Mouse (Mus musculus) liver, embryonic 14.5 days (tissue): Measurements from ENCODE around the gene Polr3c. TPM values are rescaled to one million over a fixed set of nuclear protein-coding genes. Genes with fewer than 3 reads are reported as not detected.

Source experiments
- ATAC-seq: fragments of 200-750 bp; cut with Nextera tagmentation; 2 replicates; pipeline ENCODE4 v1.8.0; 2017; ENCODE audit warnings: moderate number of reproducible peaks, mild to moderate bottlenecking, moderate library complexity; ENCODE audit not compliant: insufficient read depth
- DNase-seq, 3 experiments: peaks; one replicate each; pipeline ENCODE4 v3.0.0-alpha.2; 2012 to 2013; ENCODE audit warnings: low read depth in 3 of 3, low spot score in 3 of 3
- H3K27ac ChIP-seq: fragments of 300-500 bp; sonication (generic); 2 replicates; pipeline ENCODE4 v1.5.1; 2014; ENCODE audit warnings: moderate library complexity, mild to moderate bottlenecking, control low read depth, inconsistent platforms
- H3K27me3 ChIP-seq: fragments of 300-500 bp; sonication (generic); 2 replicates; pipeline ENCODE4 v1.6.1; 2014; ENCODE audit warnings: mild to moderate bottlenecking, low read length, moderate library complexity; ENCODE audit not compliant: control insufficient read depth, insufficient read depth
- H3K36me3 ChIP-seq: fragments of 300-500 bp; sonication (generic); replicated peaks from 2 replicates; pipeline ENCODE4 v1.6.1; 2014; ENCODE audit warnings: low read depth; ENCODE audit not compliant: control insufficient read depth, insufficient read depth
- H3K4me1 ChIP-seq, 2 experiments: fragments of 200-500 bp in 1 of 2; fragments of 300-500 bp in 1 of 2; sonication (generic) in 1 of 2; replicated peaks; 2 replicates each; pipeline ENCODE4 v1.6.1; 2012 to 2014; ENCODE audit warnings: antibody characterized with exemption in 1 of 2, inconsistent platforms in 1 of 2, low read length in 1 of 2; ENCODE audit not compliant: control insufficient read depth in 2 of 2, insufficient read depth in 2 of 2
- H3K4me2 ChIP-seq: fragments of 300-500 bp; sonication (generic); 2 replicates; pipeline ENCODE4 v1.6.1; 2014; ENCODE audit warnings: low read depth, mild to moderate bottlenecking, control low read depth, moderate library complexity
- H3K4me3 ChIP-seq, 2 experiments: fragments of 200-500 bp in 1 of 2; fragments of 300-500 bp in 1 of 2; sonication (generic) in 1 of 2; 2 replicates each; pipeline ENCODE4 v1.5.1; 2012 to 2014; ENCODE audit warnings: low read depth in 2 of 2, low read length in 2 of 2, mild to moderate bottlenecking in 2 of 2, control low read depth in 1 of 2, inconsistent platforms in 1 of 2, moderate library complexity in 1 of 2; ENCODE audit not compliant: insufficient read depth in 1 of 2
- H3K9ac ChIP-seq: fragments of 300-500 bp; sonication (generic); replicated peaks from 2 replicates; pipeline ENCODE4 v1.6.1; 2014; ENCODE audit warnings: mild to moderate bottlenecking, control low read depth, moderate library complexity
- H3K9me3 ChIP-seq: fragments of 300-500 bp; sonication (generic); 2 replicates; pipeline ENCODE4 v1.6.1; 2016; ENCODE audit warnings: low read length, mixed read lengths; ENCODE audit not compliant: control insufficient read depth
- CTCF ChIP-seq: IDR thresholded peaks from 2 replicates; pipeline ENCODE4 v1.5.1; 2016; ENCODE audit warnings: antibody characterized with exemption, low read depth, control low read depth
- EP300 ChIP-seq: IDR thresholded peaks from 2 replicates; pipeline ENCODE4 v1.6.1; 2016; ENCODE audit warnings: antibody characterized with exemption, low read depth
- WGBS: fragments of 180-500 bp; shearing (Covaris S2); extraction: QIAGEN DNeasy Blood & Tissue Kit; methylation state at CpG from one replicate; pipeline ENCODE4 v1.1.7; 2014; ENCODE audit not compliant: insufficient replicate concordance; 5-methylcytosine and 5-hydroxymethylcytosine counted together
- polyA plus RNA-seq, 2 experiments: library from polyadenylated mRNA; depleted of rRNA in 1 of 2; stranded (reverse) in 1 of 2; unstranded in 1 of 2; fragments of >200 nt; fragmentation: Nextera tagmentation in 1 of 2; extraction: Ambion mirVana in 1 of 2; gene quantifications; 2 replicates each; pipeline versions ENCODE4 v1.2.1 to v1.2.3; 2012 to 2014

Polr3c gene
- polyA plus RNA-seq, 2 experiments: 14.5 to 21.6 TPM

DNA sequence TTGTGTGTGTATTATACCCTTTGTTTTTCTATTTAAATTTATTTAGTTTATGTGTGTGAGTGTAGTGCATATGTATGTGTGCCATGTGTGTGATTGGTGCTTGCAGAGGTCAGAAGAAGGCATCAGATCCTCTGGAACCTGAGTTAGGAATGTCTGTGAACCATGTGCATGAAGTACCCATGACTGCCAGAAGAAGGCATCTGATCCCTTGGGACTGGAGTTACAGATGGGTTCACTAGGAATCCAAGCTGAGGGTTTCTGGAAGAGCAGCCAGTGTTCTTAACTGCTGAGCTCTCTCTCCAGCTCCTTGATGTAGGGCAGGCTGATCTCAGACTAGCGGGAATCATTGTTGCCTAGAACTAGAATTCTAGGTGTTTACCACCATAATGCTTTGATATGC is 10.6 kb upstream of the Polr3c start:
- Histone ChIP-seq H3K27me3 (no peaks in the 10 kb centered on the region), H3K4me3 (no peak overlapping the region), H3K4me1 (peaks cover 0 to 11% of the 10 kb centered on the region in 2 experiments; a peak in 2 of 4 replicates), H3K9me3 (no peaks in the 10 kb centered on the region), H3K9ac (no peak overlapping the region), H3K4me2 (no peak overlapping the region), H3K36me3 (no peaks in the 10 kb centered on the region), H3K27ac (no peak overlapping the region)
- TF ChIP-seq CTCF (no peak), EP300 (no peak)
- ATAC-seq (no peak), DNase-seq (no peak)
- 75% methylated on average over 1 of the region's 1 CpGs for WGBS

- Histone ChIP-seq H3K4me3 (no peak overlapping the region), H3K36me3 (no peaks in the 10 kb centered on the region), H3K4me2 (no peak overlapping the region), H3K9me3 (no peaks in the 10 kb centered on the region), H3K27ac (no peak overlapping the region), H3K4me1 (peaks cover 0 to 11% of the 10 kb centered on the region in 2 experiments; a peak in 2 of 4 replicates), H3K27me3 (no peaks in the 10 kb centered on the region), H3K9ac (no peak overlapping the region)
- TF ChIP-seq CTCF: no peak
- no peak for TF ChIP-seq EP300
- no peak for DNase-seq
- WGBS: 27% methylated on average over 1 of the region's 1 CpGs
- no peak for ATAC-seq
Observed at GRCm38 (mm10) chr3:96737013-96737740, 9.7 kb upstream of the Polr3c start.

DNA sequence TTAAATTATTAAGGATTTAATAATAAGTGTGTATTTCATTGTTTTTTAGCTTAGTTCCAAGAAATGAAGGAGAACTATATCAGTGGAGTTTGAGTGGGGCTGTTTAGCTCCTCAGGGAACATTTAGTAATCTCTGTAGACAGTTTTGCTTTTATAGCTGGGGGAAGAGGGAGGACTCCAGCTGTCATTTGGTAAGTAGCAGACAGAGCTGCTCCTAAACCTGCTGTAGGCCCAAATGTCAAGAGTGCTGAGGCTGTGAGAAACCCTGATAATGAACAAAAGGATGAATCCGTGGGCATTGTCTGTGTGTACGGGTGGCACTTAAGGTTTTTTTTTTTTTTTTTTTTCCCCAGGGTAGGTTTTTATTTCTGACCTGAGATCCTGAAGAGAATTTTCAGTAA is 7.8 kb upstream of the Polr3c start:
- Histone ChIP-seq H3K9ac (no peak overlapping the region), H3K4me1 (peaks cover 0 to 11% of the 10 kb centered on the region in 2 experiments; a peak in 3 of 4 replicates), H3K4me3 (no peak overlapping the region), H3K4me2 (no peak overlapping the region), H3K36me3 (no peaks in the 10 kb centered on the region), H3K27ac (no peak overlapping the region), H3K27me3 (no peaks in the 10 kb centered on the region), H3K9me3 (no peaks in the 10 kb centered on the region)
- DNase-seq (no peak), ATAC-seq (no peak)
- TF ChIP-seq EP300 (no peak), CTCF (no peak)
- WGBS: 56% methylated on average over 2 of the region's 2 CpGs

- Histone ChIP-seq H3K9me3 (no peaks in the 10 kb centered on the region), H3K36me3 (no peaks in the 10 kb centered on the region), H3K4me2 (no peak overlapping the region), H3K9ac (no peak overlapping the region), H3K27me3 (no peaks in the 10 kb centered on the region), H3K4me3 (no peak overlapping the region), H3K4me1 (peaks cover 4 to 12% of the 10 kb centered on the region in 2 experiments), H3K27ac (no peak overlapping the region)
- TF ChIP-seq CTCF (no peak), EP300 (no peak)
- no peak for DNase-seq
- WGBS: 92% methylated on average over 1 of the region's 1 CpGs
- no peak for ATAC-seq
Observed at GRCm38 (mm10) chr3:96733984-96734383, 6.6 kb upstream of the Polr3c start.

- Histone ChIP-seq H3K4me1 (peaks cover 12 to 14% of the 10 kb centered on the region in 2 experiments), H3K9ac (no peak overlapping the region), H3K27me3 (no peaks in the 10 kb centered on the region), H3K36me3 (no peaks in the 10 kb centered on the region), H3K27ac (no peak overlapping the region), H3K4me3 (no peak overlapping the region), H3K4me2 (no peak overlapping the region), H3K9me3 (no peaks in the 10 kb centered on the region)
- DNase-seq: no peak
- TF ChIP-seq CTCF (no peak), EP300 (no peak)
- ATAC-seq: no peak
- WGBS: 37% methylated on average over 5 of the region's 5 CpGs
Observed at GRCm38 (mm10) chr3:96730785-96731184, 3.4 kb upstream of the Polr3c start.
